In genomic region chr3:84737137-84737536, GRCm38 (mm10) we compare ENCODE assay signal across 30 mouse cellular contexts.
DNase-seq lines count a peak whose midpoint lies in the region; TF ChIP-seq lines count a peak whose summit lies in the region.
"Had no signal": no experiment of that assay in that cellular context is flagged by ENCODE, and none has a peak within 500 bp of the region (broad histone marks: within the 10 kb centered on the region; RNA-seq: fewer than 3 reads in every experiment).

No protein-coding gene starts in this region.

- no peaks in the 10 kb centered on the region for H3K36me3 ChIP-seq in heart, adult 2 months (ENCODE audit: control insufficient read depth, insufficient read depth, low read length)
- H3K36me3 ChIP-seq: embryonic facial prominence, embryonic 10.5 days; embryonic facial prominence, embryonic 15.5 days; forebrain, embryonic 12.5 days; heart, embryonic 12.5 days; kidney, embryonic 15.5 days; limb, embryonic 13.5 days; lung, embryonic 15.5 days; neural tube, embryonic 15.5 days had no signal

- 74% methylated on average over 3 of the region's 3 CpGs for WGBS in heart, adult 2 months
- WGBS in lung, adult 2 months, result 83% methylated on average over 3 of the region's 3 CpGs

- TF ChIP-seq CTCF in heart, adult 2 months (IDR thresholded peaks at IDR 0.05), result peak; percentile 17
- TF ChIP-seq CTCF in lung, adult 2 months (IDR thresholded peaks at IDR 0.05; ENCODE audit: insufficient read depth, low read length), result peak; percentile 25; the same call in 1 of the 2 replicates
- TF ChIP-seq CTCF in bone marrow macrophage, adult 2 months (IDR thresholded peaks at IDR 0.05; ENCODE audit: low read depth, low read length), result no peak

- intact Hi-C loops in heart, adult 2 months (cut with DNase I), result no loop called here
- intact Hi-C loops in heart, postnatal 14 days (cut with DNase I), result no loop called here

- H3K4me3 ChIP-seq in heart, adult 2 months, result no peak overlapping the region
- no peak overlapping the region for H3K4me3 ChIP-seq in lung, adult 2 months (replicated peaks; ENCODE audit: extremely low read depth, low read depth, low read length)
- H3K4me3 ChIP-seq in bone marrow macrophage, adult 2 months (ENCODE audit: insufficient read depth, low read length), result no peak overlapping the region
- H3K4me3 ChIP-seq: embryonic facial prominence, embryonic 10.5 days; embryonic facial prominence, embryonic 15.5 days; forebrain, embryonic 12.5 days; heart, embryonic 12.5 days; kidney, embryonic 15.5 days; limb, embryonic 13.5 days; lung, embryonic 15.5 days; neural tube, embryonic 15.5 days had no signal

- H3K9ac ChIP-seq in heart, adult 2 months (ENCODE audit: low read depth, low read length), result no peak overlapping the region
- H3K9ac ChIP-seq: embryonic facial prominence, embryonic 15.5 days; forebrain, embryonic 12.5 days; forebrain, postnatal 0 days; heart, embryonic 12.5 days; hindbrain, embryonic 14.5 days; kidney, embryonic 15.5 days; limb, embryonic 13.5 days; liver, embryonic 14.5 days; lung, embryonic 15.5 days; neural tube, embryonic 15.5 days had no signal

- no peak for DNase-seq in heart, adult 2 months
- no peak for DNase-seq in heart, postnatal 14 days
- DNase-seq in lung, adult 2 months, result no peak
- DNase-seq in lung, postnatal 4 days, result no peak
- no peak for DNase-seq in right cerebral cortex, postnatal 36 days (ENCODE audit: low spot score in 2 of 2)
- no peak for DNase-seq in right cerebral cortex, postnatal 10 days (ENCODE audit: low spot score in 2 of 2)
- DNase-seq: adrenal gland, postnatal 14 days; B cell, adult 2 months; cerebellum, adult 18-20 months; cerebellum, postnatal 10 days; forebrain, postnatal 0 days; gastrocnemius, postnatal 10 days; kidney, adult 18-20 months; kidney, postnatal 25 days; midbrain, embryonic 14.5 days; retina, postnatal 1 day; right cerebral cortex, postnatal 25 days; thymus, adult 2 months; thymus, postnatal 36 days had no signal

- H3K27me3 ChIP-seq in heart, adult 2 months (ENCODE audit: control insufficient read depth, insufficient read depth, low read length), result 0 out of 2 replicates have a peak, but pooled peaks cover 2% of the 10 kb centered on the region
- H3K27me3 ChIP-seq: embryonic facial prominence, embryonic 15.5 days; neural tube, embryonic 15.5 days had no signal

- H3K4me1 ChIP-seq in heart, adult 2 months (ENCODE audit: control insufficient read depth, insufficient read depth, low read length), result no peaks in the 10 kb centered on the region; the same call in 1 of the 2 replicates
- H3K4me1 ChIP-seq in lung, adult 2 months (ENCODE audit: control insufficient read depth, insufficient read depth, low read length), result peaks cover under 1% of the 10 kb centered on the region; the same call in 1 of the 2 replicates
- H3K4me1 ChIP-seq in bone marrow macrophage, adult 2 months (ENCODE audit: control insufficient read depth, insufficient read depth, low read length), result peaks cover 20% of the 10 kb centered on the region

- no peak for TF ChIP-seq POLR2A in heart, adult 2 months (IDR thresholded peaks at IDR 0.05; ENCODE audit: insufficient read depth, low read depth, low read length)
- no peak for TF ChIP-seq POLR2A in lung, adult 2 months (IDR thresholded peaks at IDR 0.05; ENCODE audit: borderline replicate concordance, extremely low read depth, low read depth, low read length)
- no peak for TF ChIP-seq POLR2A in bone marrow macrophage, adult 2 months (IDR thresholded peaks at IDR 0.05; ENCODE audit: borderline replicate concordance, low read depth, low read length)

- H3K27ac ChIP-seq in heart, adult 2 months, result no peak overlapping the region
- peak overlapping the region; percentile 3 for H3K27ac ChIP-seq in bone marrow macrophage, adult 2 months (ENCODE audit: insufficient read depth, low read depth, low read length)
- H3K27ac ChIP-seq: embryonic facial prominence, embryonic 10.5 days; embryonic facial prominence, embryonic 15.5 days; forebrain, embryonic 12.5 days; hindbrain, embryonic 14.5 days; kidney, embryonic 15.5 days; limb, embryonic 13.5 days; liver, embryonic 14.5 days; lung, embryonic 15.5 days; neural tube, embryonic 15.5 days had no signal

- no peaks in the 10 kb centered on the region for H3K79me2 ChIP-seq in heart, adult 2 months (replicated peaks; ENCODE audit: control insufficient read depth, insufficient read depth, low read length)

- TF ChIP-seq EP300 in heart, adult 2 months (IDR thresholded peaks at IDR 0.05; ENCODE audit: insufficient read depth, low read depth, low read length), result no peak
